Mouse (Mus musculus) liver, embryonic 14.5 days (tissue): ENCODE measurements around the gene Rabggtb.

Experiments used
- CTCF ChIP-seq: IDR thresholded peaks from 2 replicates; pipeline ENCODE4 v1.5.1; 2016; ENCODE audit warnings: antibody characterized with exemption, low read depth, control low read depth
- EP300 ChIP-seq: IDR thresholded peaks from 2 replicates; pipeline ENCODE4 v1.6.1; 2016; ENCODE audit warnings: antibody characterized with exemption, low read depth

- TF ChIP-seq CTCF = no peak
- TF ChIP-seq EP300 = no peak
Measured at GRCm38 (mm10) chr3:153858350-153859001, 54.3 kb downstream of the Rabggtb start.
